Mouse (Mus musculus) small intestine, adult 2 months (tissue): Measurements from ENCODE around the gene Ptprf.

Source experiments
- CTCF ChIP-seq: fragments of 200-500 bp; IDR thresholded peaks from 2 replicates; pipeline ENCODE4 v1.5.1; 2012; ENCODE audit warnings: low read depth, mild to moderate bottlenecking, control low read depth, inconsistent platforms, low read length, moderate library complexity, mixed read lengths; ENCODE audit not compliant: insufficient replicate concordance, insufficient read length; ENCODE audit errors: extremely low read depth
- POLR2A ChIP-seq: fragments of 200-500 bp; IDR thresholded peaks from 2 replicates; pipeline ENCODE4 v1.6.1; 2012; ENCODE audit warnings: low read depth, mild to moderate bottlenecking, control low read depth, inconsistent platforms, low read length, moderate library complexity

GRCm38 (mm10) chr4:118273545-118273944 lies 17.7 kb downstream of the Ptprf start:
- no peak for TF ChIP-seq CTCF
- no peak for TF ChIP-seq POLR2A
